ENCODE assay signal across 8 mouse cellular contexts in the genomic region with DNA sequence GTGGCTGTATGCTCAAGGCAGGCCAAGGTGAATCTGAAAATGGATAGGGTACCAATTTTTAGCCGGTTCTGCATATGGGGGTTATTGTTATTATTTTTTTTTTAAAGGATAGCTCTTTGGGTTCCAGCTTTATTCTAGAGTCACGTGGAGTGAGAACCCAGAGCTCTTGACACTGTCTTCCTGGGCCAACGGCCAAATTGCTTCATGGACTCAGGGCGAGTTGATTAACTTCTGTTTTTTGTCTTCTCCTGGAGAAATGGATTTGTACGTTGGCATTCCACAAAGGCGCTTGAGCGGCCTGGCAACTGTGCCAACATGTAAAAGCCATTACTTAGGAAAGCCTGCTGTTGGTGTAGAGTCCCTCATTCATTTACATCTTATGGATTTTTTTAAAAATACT.
A peak's percentile ranks its signal among the peaks of the same experiment; 100 is the strongest.
DNase-seq lines count a peak whose midpoint lies in the region; ATAC-seq and TF ChIP-seq lines count a peak whose summit lies in the region.

No protein-coding gene starts in this region.

- H3K4me2 ChIP-seq in lung, embryonic 15.5 days, result peak overlapping the region; percentile 83
- no peak overlapping the region for H3K4me2 ChIP-seq in intestine, postnatal 0 days (replicated peaks; ENCODE audit: low read depth)

- H3K27ac ChIP-seq in cortical plate, adult 2 months (ENCODE audit: insufficient read depth, low read length), result no peak overlapping the region
- peak overlapping the region; percentile 59; the same call in 1 of the 2 replicates for H3K27ac ChIP-seq in lung, embryonic 15.5 days
- no peak overlapping the region for H3K27ac ChIP-seq in intestine, postnatal 0 days (ENCODE audit: low read depth, low read length)

- no peaks in the 10 kb centered on the region for H3K27me3 ChIP-seq in lung, embryonic 15.5 days
- H3K27me3 ChIP-seq in intestine, postnatal 0 days (replicated peaks; ENCODE audit: control insufficient read depth, insufficient read depth, low read length), result no peaks in the 10 kb centered on the region

- H3K4me1 ChIP-seq in cortical plate, adult 2 months (ENCODE audit: control insufficient read depth, insufficient read depth, low read length), result 0 out of 2 replicates have a peak, but pooled peaks cover 1% of the 10 kb centered on the region
- peaks cover 55% of the 10 kb centered on the region for H3K4me1 ChIP-seq in lung, embryonic 15.5 days
- H3K4me1 ChIP-seq in intestine, postnatal 0 days (replicated peaks; ENCODE audit: control insufficient read depth, insufficient read depth, low read length), result peaks cover 8% of the 10 kb centered on the region; the same call in 1 of the 2 replicates

- no peak overlapping the region for H3K9ac ChIP-seq in lung, embryonic 15.5 days
- H3K9ac ChIP-seq in intestine, postnatal 0 days (ENCODE audit: low read depth, low read length), result no peak overlapping the region

- TF ChIP-seq CTCF in cortical plate, adult 2 months (IDR thresholded peaks at IDR 0.05; ENCODE audit: extremely low read depth, insufficient read depth, low read length), result no peak
- no peak for TF ChIP-seq CTCF in intestine, postnatal 0 days (IDR thresholded peaks at IDR 0.05; ENCODE audit: low read depth)

- no peaks in the 10 kb centered on the region for H3K36me3 ChIP-seq in lung, embryonic 15.5 days
- no peaks in the 10 kb centered on the region; the same call in 1 of the 2 replicates for H3K36me3 ChIP-seq in intestine, postnatal 0 days (ENCODE audit: control insufficient read depth, insufficient read depth)

- H3K9me3 ChIP-seq in lung, embryonic 15.5 days, result no peaks in the 10 kb centered on the region
- no peaks in the 10 kb centered on the region for H3K9me3 ChIP-seq in intestine, postnatal 0 days (ENCODE audit: control insufficient read depth)

- no peak for TF ChIP-seq POLR2A in cortical plate, adult 2 months (IDR thresholded peaks at IDR 0.05; ENCODE audit: extremely low read depth, insufficient read depth, low read length)

- peak overlapping the region; percentile 26 for H3K4me3 ChIP-seq in cortical plate, adult 2 months (ENCODE audit: insufficient read depth, low read length)
- 0 out of 2 replicates have a peak overlapping the region, but pooled peaks have one; percentile 74 for H3K4me3 ChIP-seq in lung, embryonic 15.5 days
- H3K4me3 ChIP-seq in intestine, postnatal 0 days (ENCODE audit: low read depth, low read length), result no peak overlapping the region

- no peak for ATAC-seq in lung, embryonic 15.5 days (ENCODE audit: borderline replicate concordance, extremely low read depth, low FRiP score, low TSS enrichment)
- no peak for ATAC-seq in intestine, postnatal 0 days

- WGBS in lung, embryonic 15.5 days, result 37% methylated on average over 7 of the region's 7 CpGs
- WGBS in intestine, postnatal 0 days, result 56% methylated on average over 7 of the region's 7 CpGs

- DNase-seq in heart, adult 18-20 months, result peak; percentile 61 to 65
- no peak for DNase-seq in heart, adult 9 months (ENCODE audit: low spot score in 2 of 2)
- peak; percentile 20 for DNase-seq in 3T3-L1 (ENCODE audit: low read depth, low spot score)
- DNase-seq in T-cell, adult 2 months (ENCODE audit: low spot score), result no peak
- no peak for DNase-seq in spleen, postnatal 4 days (ENCODE audit: low spot score in 2 of 2)

Comparison
In these comparisons a context has a peak if more than half of its experiments do, and no peak if none do; other contexts are left out.
1. DNase-seq: peak in heart, adult 18-20 months (2 of 2) and 3T3-L1 (single experiment); none in heart, adult 9 months (0 of 2), T-cell, adult 2 months (single experiment) and spleen, postnatal 4 days (0 of 2).